Mouse (Mus musculus) heart, postnatal 4 days (tissue): Measurements from ENCODE around the gene Ddc. TPM values are rescaled to one million over a fixed set of nuclear protein-coding genes. Genes with fewer than 3 reads are reported as not detected.

ENCODE experiments used
- DNase-seq: peaks from one replicate; pipeline ENCODE4 v3.0.0; 2021
- total RNA-seq, 2 experiments: library from RNA; stranded (reverse); gene quantifications; 2 replicates each; pipeline ENCODE4 v1.2.3; 2021

The Ddc gene
- total RNA-seq, result 10 to 100 TPM; 44.6 to 51.4 TPM

DNA sequence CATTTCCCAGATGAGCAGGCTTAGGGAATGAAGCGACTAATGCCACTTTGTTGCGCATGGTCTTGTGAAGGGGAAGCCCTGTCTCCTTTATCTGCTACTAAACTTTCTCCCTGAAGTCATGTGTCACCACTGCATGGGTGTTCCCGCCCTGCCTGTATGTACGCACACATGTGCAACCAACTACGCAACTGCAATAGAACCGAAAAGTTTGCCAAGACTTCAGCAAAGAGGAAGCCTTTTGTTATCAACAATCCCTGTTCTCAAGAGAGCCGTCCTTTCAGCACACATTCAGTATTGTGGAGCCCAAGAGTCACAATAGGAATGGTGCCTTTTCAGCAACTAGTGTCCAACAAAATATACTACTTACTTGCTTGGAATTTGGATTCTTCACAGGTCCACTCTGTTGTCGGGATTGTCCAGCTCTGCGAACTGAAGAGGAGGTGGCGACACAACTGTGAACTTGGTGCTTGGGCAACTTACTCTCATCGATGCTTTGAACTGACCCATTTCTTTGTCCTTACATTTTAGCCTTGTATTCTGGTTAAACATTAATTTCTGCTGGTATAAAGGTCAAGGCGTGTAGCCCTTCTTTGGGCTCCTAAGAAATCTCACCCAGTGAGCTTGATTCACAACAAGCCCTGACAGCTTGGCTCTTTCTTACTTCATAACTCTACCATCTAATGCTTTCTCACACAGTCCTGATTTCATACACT lies at the start of gene Ddc:
Gene Ddc, minus strand, starts transcription at position 500 of the 713 bp plus-strand sequence.
- DNase-seq, result no peak

DNA sequence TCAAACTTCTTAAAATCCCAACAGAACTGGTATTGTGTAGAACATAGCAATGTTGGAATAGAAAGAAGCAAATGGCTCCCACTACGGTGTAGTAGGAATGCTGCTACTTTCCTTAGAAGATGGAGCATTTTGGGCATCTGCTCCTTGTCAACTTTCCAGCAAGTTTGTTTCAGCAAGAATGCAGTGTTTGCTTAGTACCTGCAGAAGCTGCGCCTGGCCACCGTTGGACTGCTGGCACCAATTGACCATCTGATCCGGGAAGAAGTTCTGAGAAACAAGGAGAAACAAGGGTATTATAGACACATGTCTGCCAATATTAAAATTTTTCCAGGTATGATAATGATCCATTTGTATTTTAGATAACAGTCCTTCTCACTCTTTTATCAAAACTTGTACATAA lies 47.8 kb upstream of the Ddc start:
- no peak for DNase-seq

DNA sequence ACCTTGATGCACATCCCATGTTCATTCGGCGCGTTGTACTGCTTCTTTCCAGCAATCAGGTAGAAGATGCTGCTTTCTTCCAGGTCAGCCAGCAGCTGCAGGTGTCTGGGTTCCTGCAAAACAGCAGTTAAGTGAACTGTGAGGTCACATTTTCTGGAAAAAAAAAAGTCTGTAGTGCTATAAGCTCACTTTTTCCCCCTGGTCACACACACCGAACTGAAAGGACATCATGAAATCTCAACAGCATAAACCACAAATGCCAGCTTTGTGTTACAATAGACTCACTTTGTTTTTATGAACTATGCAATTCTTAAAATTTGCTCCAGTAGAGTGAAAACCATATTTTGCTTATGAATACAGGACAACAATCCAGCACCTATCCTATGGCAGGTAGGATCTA lies 46.9 kb upstream of the Ddc start:
- no peak for DNase-seq

DNA sequence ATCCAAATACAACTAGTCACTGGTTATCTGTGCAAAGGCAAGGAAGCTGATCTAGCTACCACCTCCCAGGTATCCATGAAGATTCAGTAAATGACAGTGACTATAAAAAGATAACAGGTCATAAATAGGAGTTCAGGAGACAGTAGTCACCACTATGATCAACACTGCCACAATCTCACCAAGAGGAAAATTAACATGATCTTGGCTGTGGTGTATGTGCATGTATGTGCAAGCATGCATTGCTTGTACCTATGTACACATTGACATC lies 46.1 kb upstream of the Ddc start:
- no peak for DNase-seq

DNA sequence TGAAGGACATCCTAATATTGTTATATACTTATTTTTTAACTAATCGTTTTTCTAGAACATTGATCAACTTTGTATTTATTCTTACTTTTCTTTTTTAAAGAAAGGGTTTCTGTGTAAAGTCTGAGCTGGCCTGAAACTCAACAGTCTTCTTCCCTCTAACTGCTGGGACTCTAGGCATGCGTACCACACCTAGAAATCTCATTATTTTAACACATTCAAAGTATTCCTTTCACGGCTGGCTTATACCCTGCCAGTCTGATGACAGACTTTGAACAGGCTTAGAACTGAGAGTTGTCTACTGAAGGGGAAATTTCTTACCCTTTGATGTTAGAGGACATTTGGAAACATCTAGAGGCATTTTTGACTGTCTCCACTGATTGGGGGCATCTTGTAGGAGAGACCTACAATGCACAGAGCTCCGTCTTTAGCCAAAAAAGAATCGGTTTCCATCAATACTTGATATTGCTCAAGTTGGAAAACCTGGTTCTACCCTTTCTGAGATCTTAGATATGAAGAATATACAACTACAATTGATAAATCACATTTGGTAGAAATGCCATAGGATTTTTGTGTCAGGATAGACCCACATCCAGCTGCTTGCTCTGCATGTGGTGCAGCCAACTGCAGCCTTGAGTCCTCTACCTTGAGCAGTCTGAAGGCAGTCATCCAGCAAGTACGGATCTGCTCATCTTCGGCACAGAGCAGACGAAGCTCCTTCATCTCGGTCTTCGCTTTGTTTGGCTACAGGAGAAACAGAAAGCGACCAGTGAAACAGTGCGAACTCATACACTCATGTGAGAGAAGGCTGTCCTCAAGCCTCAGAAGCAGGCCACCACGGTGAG lies 45.5 kb upstream of the Ddc start:
- DNase-seq, result no peak

DNA sequence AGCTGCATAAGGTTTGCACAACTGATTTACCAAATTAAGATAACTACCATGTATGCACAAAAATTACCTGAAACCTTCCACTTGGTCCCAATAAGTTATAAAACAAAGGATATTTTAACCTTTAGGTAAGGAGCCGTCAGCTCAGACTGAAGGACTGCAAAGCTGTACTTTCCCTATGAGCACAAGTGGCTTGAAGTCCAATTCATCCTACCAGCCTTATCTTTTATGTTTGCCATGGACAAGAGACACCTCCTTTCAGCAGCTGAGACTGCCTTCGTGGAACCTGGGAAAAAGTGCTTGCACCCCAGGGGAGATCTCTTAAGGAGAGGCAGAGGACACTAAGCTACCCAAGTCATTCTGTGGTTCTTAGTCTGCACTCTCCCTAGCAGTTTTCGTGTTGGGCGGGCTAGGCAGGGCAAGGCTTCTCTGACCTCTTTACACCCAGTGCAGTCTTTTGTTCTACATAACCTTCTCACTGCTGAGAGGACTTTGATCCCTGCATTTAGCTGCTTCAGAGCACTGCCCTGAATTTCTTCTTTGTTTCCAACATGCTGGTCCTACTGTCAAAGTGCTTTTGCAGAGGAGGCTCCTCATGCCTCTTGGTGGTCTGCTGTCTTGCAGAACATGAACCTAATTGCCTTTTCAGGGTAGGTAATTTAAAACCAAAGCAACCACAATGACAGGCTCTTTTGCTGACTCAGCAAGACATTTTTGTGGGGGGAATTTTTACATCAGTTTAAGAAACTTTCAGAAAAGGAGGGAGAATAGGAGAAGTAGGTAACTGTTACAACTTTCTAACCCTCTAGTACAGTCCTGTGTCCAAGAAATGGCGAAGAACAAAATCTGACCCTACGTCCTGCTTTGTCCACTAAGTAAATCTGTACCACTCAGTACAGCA lies 44.6 kb upstream of the Ddc start:
- no peak for DNase-seq

DNA sequence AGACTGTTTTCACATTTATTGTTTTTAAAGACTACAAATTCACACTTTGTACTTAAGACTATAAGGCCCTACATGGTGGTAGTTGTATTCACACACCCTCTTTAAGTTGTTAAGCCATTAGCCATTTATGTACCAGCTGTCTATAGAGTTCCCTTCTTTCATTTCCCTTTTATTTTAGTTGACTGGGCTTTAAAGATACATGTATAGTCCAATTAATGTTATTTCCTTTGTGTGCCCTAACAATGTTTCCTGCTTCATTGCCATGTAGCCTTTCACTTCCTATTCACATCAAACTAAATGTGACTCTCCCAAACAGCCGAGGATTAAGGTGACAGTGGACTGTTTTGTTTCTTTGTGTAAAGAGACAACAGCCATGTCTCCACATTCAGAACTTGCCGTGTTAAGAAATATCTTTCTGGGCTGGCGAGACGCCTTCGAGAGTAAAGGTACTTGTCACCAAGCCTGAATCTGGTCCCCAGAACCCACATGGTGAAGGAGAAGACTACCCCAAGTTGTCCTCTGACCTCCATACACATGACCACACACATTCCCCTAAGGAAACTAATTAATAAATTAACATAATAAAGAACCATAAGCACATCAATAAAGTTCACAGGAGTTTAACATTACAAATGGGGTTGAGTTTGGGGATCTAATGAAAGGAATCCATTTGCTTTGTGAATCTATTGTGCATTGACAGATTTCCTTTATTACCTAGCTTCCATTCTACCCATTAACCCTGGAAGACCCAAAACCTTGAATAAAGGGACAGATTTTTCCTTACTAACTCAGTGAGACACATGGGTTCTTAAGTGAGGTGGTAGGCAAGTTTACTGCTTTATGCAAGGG lies 43.1 kb upstream of the Ddc start:
- DNase-seq, result no peak

DNA sequence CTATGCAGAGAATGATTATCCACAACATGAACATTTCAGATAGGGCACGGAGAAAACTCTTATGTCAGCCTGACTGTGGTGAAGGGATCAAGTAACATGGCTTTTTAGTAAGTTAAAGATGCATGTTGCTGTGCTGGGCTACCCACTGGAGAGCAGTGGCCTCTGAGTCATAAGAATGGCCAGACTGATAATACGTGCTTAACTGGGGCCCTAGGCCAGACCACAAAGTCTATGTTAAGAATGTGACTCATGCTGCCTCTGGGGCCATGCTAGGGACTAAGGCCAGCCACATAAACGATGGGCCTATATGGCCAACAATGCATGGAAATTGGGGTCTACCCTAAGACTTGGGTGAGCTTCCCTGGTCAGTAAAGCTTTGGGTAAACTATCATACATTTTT lies 41.7 kb upstream of the Ddc start:
- DNase-seq, result no peak

DNA sequence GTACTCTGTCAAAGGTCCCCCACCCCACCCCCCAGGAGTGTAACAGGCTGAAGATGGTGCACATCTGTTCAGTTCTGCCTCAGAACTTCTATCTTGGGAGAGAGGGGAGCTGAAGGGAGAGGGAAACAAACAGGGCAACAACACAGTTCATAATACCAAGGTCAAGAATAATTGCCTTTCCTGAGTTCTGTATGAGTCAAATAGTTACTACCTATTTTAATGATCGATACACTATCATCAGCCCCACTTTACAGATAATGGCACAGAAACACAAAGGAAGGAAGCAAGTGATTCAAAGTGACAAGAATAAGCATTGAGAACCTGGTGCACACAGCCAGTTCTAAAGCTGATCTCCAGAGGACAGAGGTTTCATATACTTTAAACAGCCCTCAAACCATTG lies 40.6 kb upstream of the Ddc start:
- no peak for DNase-seq

DNA sequence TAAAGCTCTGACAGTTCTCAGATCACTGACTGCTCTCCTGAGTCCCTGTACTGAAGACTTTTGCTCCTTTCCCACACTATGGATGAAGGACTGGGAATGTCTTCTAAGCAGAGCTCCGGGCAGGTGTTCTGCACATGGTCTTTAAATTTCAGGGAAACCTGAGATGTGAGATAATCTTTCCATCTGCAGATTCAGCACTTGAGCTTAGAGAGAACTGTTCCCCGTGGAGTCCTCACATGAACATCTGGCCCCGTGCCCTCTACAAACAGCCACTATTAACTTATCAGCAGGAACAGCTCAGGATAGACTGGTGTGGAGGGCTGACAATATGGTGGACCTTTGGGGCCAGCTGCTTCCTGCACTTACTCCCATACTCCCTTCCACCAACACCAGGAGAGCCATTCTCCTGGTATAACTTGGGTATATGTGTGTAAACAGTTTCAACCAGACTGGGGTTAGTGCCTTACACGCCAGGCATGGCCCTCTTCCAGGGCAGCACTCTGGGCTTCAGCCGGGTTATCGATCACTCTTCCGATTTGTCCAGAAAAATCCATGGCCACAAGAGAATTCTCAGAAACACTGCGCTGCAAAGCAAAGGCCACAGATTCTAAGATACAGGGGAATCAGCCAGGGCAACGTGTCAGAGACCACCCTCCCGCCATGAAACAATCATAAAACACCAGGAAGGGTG lies 39.5 kb upstream of the Ddc start:
- no peak for DNase-seq

DNA sequence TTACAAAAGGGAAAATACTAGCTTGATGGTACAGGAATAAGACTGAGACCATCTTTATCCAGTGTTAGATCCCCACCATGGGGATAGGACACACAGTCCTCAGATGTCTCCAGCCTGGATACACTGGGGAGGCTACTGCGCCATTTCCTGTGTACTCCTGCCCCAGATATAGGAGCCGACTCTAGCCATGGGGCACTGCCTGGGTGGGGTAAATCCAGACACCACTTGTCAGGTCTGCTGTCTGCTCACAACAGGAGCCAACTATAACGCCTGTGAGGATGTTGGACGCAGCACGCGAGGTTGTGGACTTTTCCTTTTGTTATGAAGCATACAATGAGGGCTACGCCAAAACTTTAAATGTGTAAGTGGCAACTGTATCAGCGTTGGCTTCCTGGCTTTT lies 36.9 kb upstream of the Ddc start:
- DNase-seq, result no peak

DNA sequence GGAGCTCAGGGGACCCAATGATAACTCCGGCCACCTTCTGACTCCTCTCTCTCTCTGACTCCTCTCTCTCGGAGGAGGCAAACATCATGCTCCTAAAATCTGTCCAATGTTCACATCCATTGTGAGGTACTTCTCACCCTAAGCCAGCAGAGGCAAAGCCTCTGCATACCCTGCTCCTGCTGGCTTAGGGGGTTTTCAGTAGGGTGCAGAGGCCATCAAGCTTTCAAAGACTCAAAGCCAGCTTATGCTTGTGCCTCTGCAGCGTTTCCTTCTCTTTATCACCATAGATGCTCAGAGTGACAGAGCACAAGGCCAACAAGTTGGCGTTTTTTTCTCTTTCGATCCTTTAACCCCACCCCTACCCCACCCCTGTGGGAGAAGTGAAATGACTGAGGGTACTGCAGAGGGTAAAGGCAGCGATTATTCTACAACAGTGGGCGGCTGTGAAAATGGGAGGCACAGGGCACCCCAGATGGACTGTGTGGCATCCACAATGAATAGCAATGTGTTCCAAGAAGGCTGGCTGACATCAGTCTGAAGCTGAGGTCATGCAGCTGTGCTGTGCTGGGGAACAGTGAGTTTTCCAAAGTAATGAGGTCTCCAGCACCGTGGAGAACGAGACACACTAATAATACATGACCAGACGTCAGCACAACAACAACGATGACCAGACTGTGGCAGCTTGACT lies 34.3 kb upstream of the Ddc start:
- DNase-seq, result no peak

DNA sequence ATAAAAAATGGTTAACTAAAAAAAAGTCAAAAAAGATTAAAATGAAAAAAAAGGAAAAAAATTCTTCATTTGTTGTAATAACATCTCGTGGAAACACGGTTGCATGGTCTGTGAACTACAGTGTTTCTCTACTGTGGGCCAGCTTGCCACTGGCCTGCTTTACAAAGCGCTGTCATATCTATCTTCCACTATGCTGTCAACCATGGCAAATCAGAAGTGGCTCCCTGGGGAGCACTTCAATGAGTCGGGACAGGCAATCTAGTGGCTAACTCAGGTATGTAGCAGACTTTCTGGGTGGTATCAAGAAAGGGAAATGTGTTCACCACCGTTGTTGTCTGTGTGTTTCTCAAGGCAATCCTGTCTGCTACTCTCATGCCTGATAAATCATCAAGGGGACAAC lies 33.7 kb upstream of the Ddc start:
- DNase-seq, result no peak

DNA sequence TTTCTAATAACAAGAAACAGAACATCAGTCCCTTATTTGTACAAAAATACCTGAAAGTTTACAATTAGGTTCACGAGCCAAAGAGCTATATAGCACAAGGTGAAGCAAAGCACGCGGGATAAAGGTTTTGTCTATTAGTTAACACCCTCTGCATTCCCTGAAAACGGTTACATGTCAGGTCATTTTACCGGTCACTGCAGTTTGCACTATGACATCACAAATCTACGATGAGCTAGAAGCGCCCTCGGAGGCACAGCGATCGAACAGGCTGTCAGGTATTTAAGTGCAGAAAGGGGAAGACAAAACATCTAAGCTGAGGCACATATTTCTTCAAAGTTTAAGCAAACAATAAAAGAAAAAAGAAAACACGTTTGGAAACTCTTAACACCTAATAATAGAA lies 32.6 kb upstream of the Ddc start:
- DNase-seq, result no peak

DNA sequence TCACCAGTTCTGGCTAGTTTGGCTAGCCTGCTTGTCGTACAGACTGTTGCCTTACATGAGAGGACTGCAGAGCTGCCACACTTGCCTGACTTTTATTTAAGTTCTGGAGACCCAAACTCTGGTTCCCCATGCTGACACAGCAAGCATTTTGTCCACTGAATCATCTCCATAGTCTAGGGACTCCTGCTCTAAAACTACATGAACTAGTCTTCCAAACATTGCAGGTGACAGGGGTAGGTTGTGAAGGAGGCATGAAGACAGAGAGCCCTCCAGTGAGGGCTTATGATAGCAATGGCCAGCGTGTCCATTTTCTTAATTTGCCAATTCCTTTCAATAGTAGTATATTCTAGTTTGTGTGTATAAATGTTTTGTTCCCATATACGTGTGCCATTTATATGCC lies 31.1 kb upstream of the Ddc start:
- DNase-seq, result no peak

DNA sequence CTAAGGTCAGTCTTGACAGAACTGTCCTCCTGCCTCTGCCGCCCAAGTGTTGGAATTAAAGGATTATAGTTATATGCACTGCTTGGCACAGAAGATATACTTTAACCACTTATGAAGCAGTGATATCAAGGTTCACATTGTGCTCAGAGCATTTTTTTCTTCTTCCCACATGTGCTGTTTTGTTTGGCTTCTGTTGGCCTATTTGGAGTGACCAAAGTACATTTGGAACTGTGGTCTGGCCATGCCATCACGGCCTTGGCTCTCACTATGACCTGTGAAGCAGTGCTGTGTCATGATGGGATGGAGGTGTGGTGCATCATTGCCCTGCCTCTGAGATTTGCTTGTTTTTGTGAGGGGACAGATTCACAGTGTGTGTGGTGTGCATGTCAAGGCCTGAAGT lies 30.6 kb upstream of the Ddc start:
- DNase-seq, result no peak

DNA sequence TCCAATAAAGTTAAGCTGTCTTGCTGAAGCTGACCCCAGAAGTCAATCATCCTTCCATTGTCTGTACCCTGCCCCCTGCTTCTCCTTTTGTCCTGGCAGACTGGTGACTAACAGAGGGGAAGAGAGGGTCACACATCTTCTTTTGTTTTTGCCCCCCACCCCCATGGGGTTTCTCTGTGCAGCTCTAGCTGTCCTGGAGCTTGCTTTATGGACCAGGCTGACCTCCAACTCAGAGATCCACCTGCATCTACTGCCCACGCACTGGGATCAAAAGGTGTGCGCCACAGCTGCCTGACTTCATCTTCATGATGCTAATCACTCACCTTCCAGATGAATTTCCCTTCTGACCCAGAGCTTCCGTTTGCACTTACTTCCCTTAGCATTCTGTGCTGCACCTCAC lies 26.0 kb upstream of the Ddc start:
- DNase-seq, result no peak

DNA sequence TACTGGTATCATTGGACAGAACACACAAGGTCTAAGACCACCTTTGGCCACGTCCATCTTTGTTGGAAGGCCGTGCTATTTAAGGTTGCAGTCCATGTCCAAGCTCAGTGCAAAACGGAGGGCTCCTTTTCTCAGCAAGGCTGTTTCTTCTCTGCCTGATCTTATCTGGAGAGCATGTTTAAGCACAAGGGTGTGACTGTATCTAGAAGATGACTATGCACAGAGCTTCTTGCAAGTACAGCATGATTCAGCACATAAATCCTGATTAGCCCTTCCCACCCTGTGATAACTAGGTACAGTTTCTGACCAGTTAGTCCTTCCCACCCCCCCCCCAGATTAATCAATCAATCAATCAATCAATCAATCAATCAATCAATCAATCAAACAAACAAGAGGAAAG lies 25.4 kb upstream of the Ddc start:
- no peak for DNase-seq

DNA sequence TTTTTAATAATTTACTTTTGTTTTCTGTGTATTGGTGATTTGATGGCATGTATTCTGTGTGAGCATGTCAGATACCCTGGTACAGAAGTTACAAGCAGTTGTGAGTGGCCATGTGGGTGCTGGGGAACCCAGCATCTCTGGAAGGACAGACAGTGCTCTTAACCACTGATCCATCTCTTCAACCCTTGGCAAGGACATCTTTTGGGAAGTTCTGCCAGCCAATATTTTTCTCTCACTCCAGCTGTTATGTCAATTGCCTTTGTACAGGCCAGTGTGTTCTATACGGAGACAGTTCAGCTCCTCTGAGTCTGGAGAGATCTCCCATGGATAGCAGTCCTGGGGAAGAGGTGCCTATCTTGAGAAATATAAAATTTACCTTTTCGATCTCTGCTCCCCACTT lies 24.2 kb upstream of the Ddc start:
- no peak for DNase-seq

DNA sequence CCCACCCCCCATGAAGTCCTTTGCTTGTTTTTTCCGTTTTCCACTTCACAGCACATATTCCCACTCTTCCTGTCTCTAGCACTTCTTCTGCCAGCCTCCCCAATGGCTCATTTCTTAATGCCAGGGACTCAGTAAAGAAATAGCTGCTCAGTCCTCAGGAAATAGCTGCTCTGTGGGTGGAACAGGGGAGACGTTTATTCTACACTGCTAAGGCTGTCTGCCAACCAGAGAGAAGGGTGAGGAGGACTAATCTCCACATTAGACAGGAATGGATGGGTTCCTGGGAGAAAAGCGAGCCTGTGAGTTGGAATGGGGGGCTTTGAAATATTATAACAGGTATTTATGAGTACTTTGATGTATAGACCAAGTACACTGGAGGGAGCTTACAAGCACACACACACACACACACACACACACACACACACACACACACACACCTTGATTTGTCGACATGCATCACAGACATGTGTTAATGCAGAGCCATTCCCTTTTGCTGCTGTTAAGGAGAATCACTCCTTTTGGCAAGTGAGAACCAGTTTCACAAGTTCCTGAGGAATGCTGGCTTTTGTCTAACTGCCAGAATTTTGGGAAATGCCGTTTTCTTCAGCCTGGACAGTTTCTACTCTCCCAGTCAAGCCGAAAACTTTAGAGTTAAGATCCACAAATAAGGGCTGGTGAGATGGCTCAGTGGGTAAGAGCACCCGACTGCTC lies 9.9 kb upstream of the Ddc start:
- no peak for DNase-seq

DNA sequence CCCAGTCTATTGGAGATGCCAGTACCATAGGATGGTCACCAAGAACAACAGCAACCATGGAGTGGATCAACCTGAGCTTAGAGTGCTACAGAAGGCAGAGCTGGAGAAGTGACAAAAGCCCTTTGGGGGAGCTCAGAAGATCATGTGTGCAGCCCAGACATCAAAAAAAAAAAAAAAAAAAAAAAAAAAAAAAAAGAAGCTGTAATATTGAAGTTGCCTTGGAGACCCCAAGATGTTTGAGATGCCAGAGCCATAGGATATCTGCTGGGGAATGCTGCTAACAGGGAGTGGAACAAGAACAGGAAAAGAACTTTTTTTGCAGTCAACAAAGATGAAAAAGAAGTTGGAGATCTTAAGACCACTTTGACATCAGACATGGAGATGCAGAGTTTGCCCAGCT lies 7.6 kb upstream of the Ddc start:
- DNase-seq, result no peak
